Mouse (Mus musculus) myocyte (in vitro differentiated cells): Measurements from ENCODE around the gene Cacng3.

Source experiments
- CEBPB ChIP-seq: IDR thresholded peaks from 2 replicates; pipeline ENCODE4 v1.6.1; 2011; ENCODE audit warnings: mild to moderate bottlenecking, moderate library complexity; ENCODE audit not compliant: poor library complexity, insufficient read depth, severe bottlenecking
- E2F4 ChIP-seq: IDR thresholded peaks from one replicate; pipeline ENCODE4 v1.6.1; 2011; ENCODE audit warnings: mild to moderate bottlenecking, control low read depth, moderate library complexity; ENCODE audit not compliant: insufficient read depth
- MAX ChIP-seq: IDR thresholded peaks from one replicate; pipeline ENCODE4 v1.6.1; 2011; ENCODE audit warnings: low read depth, mild to moderate bottlenecking, control low read depth
- MYOD1 ChIP-seq, 3 experiments: IDR thresholded peaks; one replicate each; pipeline ENCODE4 v1.6.1; 2011; ENCODE audit warnings: control low read depth in 2 of 3, low read depth in 2 of 3, mild to moderate bottlenecking in 2 of 3, moderate library complexity in 1 of 3; ENCODE audit not compliant: insufficient read length in 2 of 3, control insufficient read depth in 1 of 3
- MYOG ChIP-seq, 3 experiments: IDR thresholded peaks; one replicate each; pipeline ENCODE4 v1.6.1; 2011; ENCODE audit warnings: control low read depth in 2 of 3, low read depth in 2 of 3, mild to moderate bottlenecking in 2 of 3; ENCODE audit not compliant: insufficient read length in 2 of 3, control insufficient read depth in 1 of 3, insufficient read depth in 1 of 3
- POLR2A ChIP-seq: IDR thresholded peaks from one replicate; pipeline ENCODE4 v1.6.1; 2011; ENCODE audit warnings: low read depth, mild to moderate bottlenecking, control low read depth, moderate library complexity; ENCODE audit not compliant: insufficient read length
- POLR2AphosphoS2 ChIP-seq: IDR thresholded peaks from one replicate; pipeline ENCODE4 v1.6.1; 2011; ENCODE audit warnings: low read depth, control low read depth; ENCODE audit not compliant: insufficient read length
- REST ChIP-seq: IDR thresholded peaks from one replicate; pipeline ENCODE4 v1.6.1; 2011; ENCODE audit warnings: mild to moderate bottlenecking, control low read depth, moderate library complexity; ENCODE audit not compliant: insufficient read depth, insufficient read length
- SRF ChIP-seq: IDR thresholded peaks from one replicate; pipeline ENCODE4 v1.6.1; 2011; ENCODE audit warnings: low read depth; ENCODE audit not compliant: control insufficient read depth, insufficient read length
- TCF12 ChIP-seq: IDR thresholded peaks from one replicate; pipeline ENCODE4 v1.6.1; 2011; ENCODE audit warnings: mild to moderate bottlenecking, control low read depth; ENCODE audit not compliant: poor library complexity, insufficient read depth, severe bottlenecking
- TCF3 ChIP-seq: IDR thresholded peaks from one replicate; pipeline ENCODE4 v1.6.1; 2011; ENCODE audit warnings: low read depth, control low read depth; ENCODE audit not compliant: insufficient read length
- USF1 ChIP-seq: IDR thresholded peaks from one replicate; pipeline ENCODE4 v1.6.1; 2011; ENCODE audit warnings: low read depth, mild to moderate bottlenecking, control low read depth, moderate library complexity

DNA sequence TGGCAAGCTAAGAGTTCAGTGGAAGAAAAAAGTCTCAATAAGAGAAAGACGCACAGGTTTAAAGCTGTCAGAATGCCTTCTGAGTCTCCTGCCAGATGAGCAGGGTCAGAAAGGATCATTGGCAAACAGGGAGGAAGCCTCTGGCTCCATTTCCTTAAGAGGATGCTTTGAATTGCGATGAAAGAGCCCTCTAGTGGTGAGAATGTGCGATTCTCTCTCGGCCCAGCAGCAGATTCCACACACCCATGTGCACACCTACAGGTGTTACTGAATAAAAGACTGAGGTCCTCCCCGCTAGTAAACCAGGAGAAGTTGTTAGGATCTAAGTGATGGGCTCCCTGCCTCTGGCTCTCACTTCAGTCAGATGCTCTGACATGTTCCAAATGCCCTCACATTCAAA lies 2.4 kb upstream of the Cacng3 start:
- TF ChIP-seq E2F4 (no peak), POLR2A (no peak), MYOD1 (IDR thresholded peaks at IDR 0.05; ENCODE audit: control insufficient read depth in 1 of 3, insufficient read length in 2 of 3, low read depth in 2 of 3) (no peak), USF1 (no peak), POLR2AphosphoS2 (no peak), MAX (no peak), SRF (no peak), MYOG (IDR thresholded peaks at IDR 0.05; ENCODE audit: control insufficient read depth in 1 of 3, insufficient read depth in 1 of 3, insufficient read length in 2 of 3, low read depth in 2 of 3) (no peak), TCF3 (no peak), REST (no peak), TCF12 (no peak), CEBPB (no peak)
